Mouse (Mus musculus) neural tube, embryonic 13.5 days (tissue): ENCODE measurements around the gene Ooep. TPM values are rescaled to one million over a fixed set of nuclear protein-coding genes. Genes with fewer than 3 reads are reported as not detected.
A peak's percentile ranks its signal among the peaks of the same experiment; 100 is the strongest.
"Not testable (repeated sequence)": the region's sequence is repeated elsewhere in the genome, so short reads cannot be mapped to it uniquely, and the experiment has no call there.

Experiments
- ATAC-seq: fragments of 200-750 bp; cut with Nextera tagmentation; 2 replicates; pipeline ENCODE4 v1.8.0; 2017; ENCODE audit warnings: low read depth, mild to moderate bottlenecking, moderate TSS enrichment, moderate library complexity
- H3K27ac ChIP-seq: fragments of 300-500 bp; sonication (generic); replicated peaks from 2 replicates; pipeline ENCODE4 v1.5.1; 2015; ENCODE audit warnings: moderate library complexity, mild to moderate bottlenecking, inconsistent platforms
- H3K27me3 ChIP-seq: fragments of 300-500 bp; sonication (generic); 2 replicates; pipeline ENCODE4 v1.6.1; 2015; ENCODE audit warnings: mild to moderate bottlenecking, inconsistent platforms
- H3K36me3 ChIP-seq: fragments of 300-500 bp; sonication (generic); 2 replicates; pipeline ENCODE4 v1.6.1; 2015; ENCODE audit warnings: mild to moderate bottlenecking, inconsistent platforms
- H3K4me1 ChIP-seq: fragments of 300-500 bp; sonication (generic); replicated peaks from 2 replicates; pipeline ENCODE4 v1.6.1; 2015; ENCODE audit warnings: inconsistent platforms
- H3K4me2 ChIP-seq: fragments of 300-500 bp; sonication (generic); 2 replicates; pipeline ENCODE4 v1.6.1; 2015; ENCODE audit warnings: inconsistent platforms, mild to moderate bottlenecking, moderate library complexity
- H3K4me3 ChIP-seq: fragments of 300-500 bp; sonication (generic); 2 replicates; pipeline ENCODE4 v1.5.1; 2015; ENCODE audit warnings: mild to moderate bottlenecking, inconsistent platforms
- H3K9ac ChIP-seq: fragments of 300-500 bp; sonication (generic); 2 replicates; pipeline ENCODE4 v1.6.1; 2015; ENCODE audit warnings: moderate library complexity, mild to moderate bottlenecking, inconsistent platforms
- H3K9me3 ChIP-seq: fragments of 300-500 bp; sonication (generic); 2 replicates; pipeline ENCODE4 v1.6.1; 2016; ENCODE audit warnings: inconsistent platforms
- WGBS: fragments of 180-500 bp; shearing (Covaris S2); methylation state at CpG from one replicate; pipeline ENCODE4 v1.1.7; 2015; 5-methylcytosine and 5-hydroxymethylcytosine counted together
- polyA plus RNA-seq: library from polyadenylated mRNA; unstranded; fragments of >200 nt; fragmentation: Nextera tagmentation; extraction: Ambion mirVana; gene quantifications from 2 replicates; pipeline ENCODE4 v1.2.1, GENCODE M21; 2015

The Ooep gene
- polyA plus RNA-seq, 1 experiment from 2014 or later: 2.6 TPM

GRCm38 (mm10) chr9:78385893-78386292 lies 7.4 kb upstream of the Ooep start:
- Histone ChIP-seq H3K36me3 (no peaks in the 10 kb centered on the region), H3K4me3 (no peak overlapping the region), H3K9ac (no peak overlapping the region), H3K27ac (no peak overlapping the region), H3K27me3 (no peaks in the 10 kb centered on the region), H3K4me2 (no peak overlapping the region), H3K9me3 (no peaks in the 10 kb centered on the region), H3K4me1 (no peaks in the 10 kb centered on the region)
- 50% methylated on average over 3 of the region's 3 CpGs for WGBS
- no peak for ATAC-seq

DNA sequence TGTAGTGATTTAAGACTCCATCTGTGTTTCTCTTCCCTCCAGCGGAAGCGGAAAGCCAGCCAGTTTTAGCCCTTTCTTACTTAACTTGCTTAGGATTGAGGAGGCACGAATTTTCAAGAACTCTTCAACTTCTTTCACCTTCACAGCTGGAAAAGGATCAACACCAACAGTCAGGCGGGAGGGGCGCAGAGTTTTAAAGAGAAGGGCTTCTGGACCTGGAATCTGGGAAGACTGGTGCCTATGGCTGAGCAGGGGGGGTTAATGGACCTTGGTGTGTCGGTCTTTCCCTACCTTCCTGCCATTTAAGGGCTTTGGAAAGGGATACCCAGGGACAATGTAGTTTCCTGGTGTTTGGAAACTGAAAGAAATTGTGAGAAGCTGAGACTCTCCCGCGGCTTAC lies 979 bp downstream of the Ooep start:
- H3K27me3 ChIP-seq: 0 out of 2 replicates have a peak, but pooled peaks cover 10% of the 10 kb centered on the region
- H3K36me3 ChIP-seq: no peaks in the 10 kb centered on the region
- WGBS: 41% methylated on average over 8 of the region's 8 CpGs
- no peak for ATAC-seq
- no peak overlapping the region for H3K27ac ChIP-seq
- peak overlapping the region; percentile 64 for H3K4me2 ChIP-seq
- H3K9ac ChIP-seq: peak overlapping the region; percentile 65; the same call in 1 of the 2 replicates
- H3K4me1 ChIP-seq: peaks cover 13% of the 10 kb centered on the region
- H3K4me3 ChIP-seq: peak overlapping the region; percentile 37
- no peaks in the 10 kb centered on the region for H3K9me3 ChIP-seq

GRCm38 (mm10) chr9:78375486-78375885 lies 3.0 kb downstream of the Ooep start:
- no peak for ATAC-seq
- no peak overlapping the region for H3K27ac ChIP-seq
- peaks cover 13% of the 10 kb centered on the region for H3K4me1 ChIP-seq
- H3K9me3 ChIP-seq: no peaks in the 10 kb centered on the region
- H3K4me3 ChIP-seq: no peak overlapping the region
- no peak overlapping the region for H3K9ac ChIP-seq
- no peak overlapping the region for H3K4me2 ChIP-seq
- WGBS: 81% methylated on average over 4 of the region's 4 CpGs
- no peaks in the 10 kb centered on the region for H3K36me3 ChIP-seq
- H3K27me3 ChIP-seq: 0 out of 2 replicates have a peak, but pooled peaks cover 10% of the 10 kb centered on the region

GRCm38 (mm10) chr9:78374885-78375389 lies 3.6 kb downstream of the Ooep start:
- Histone ChIP-seq H3K4me1 (peaks cover 13% of the 10 kb centered on the region), H3K4me3 (no peak overlapping the region), H3K36me3 (no peaks in the 10 kb centered on the region), H3K27ac (no peak overlapping the region), H3K9ac (no peak overlapping the region), H3K9me3 (no peaks in the 10 kb centered on the region), H3K4me2 (no peak overlapping the region), H3K27me3 (0 out of 2 replicates have a peak, but pooled peaks cover 9% of the 10 kb centered on the region)
- WGBS: 81% methylated on average over 1 of the region's 1 CpGs
- ATAC-seq: no peak

DNA sequence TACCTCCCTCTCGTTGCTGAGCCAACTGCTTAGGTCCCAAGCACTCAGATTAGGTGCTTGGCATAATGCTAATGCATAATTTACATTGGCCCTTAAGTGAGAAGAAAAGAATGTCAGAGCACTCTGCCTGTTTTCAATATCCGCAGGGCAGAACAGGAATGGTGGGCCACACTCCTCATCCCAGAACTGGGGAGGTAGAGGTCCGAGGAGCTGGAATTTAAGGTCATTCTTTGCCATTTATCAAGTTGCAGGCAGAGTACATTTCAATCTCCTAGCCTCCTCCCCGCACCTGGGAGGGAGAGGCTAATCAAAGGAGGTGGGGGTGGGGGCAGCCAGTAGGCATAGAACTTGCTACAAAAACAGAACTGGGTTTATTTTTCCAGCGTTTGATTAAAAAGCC lies 4.1 kb downstream of the Ooep start:
- Histone ChIP-seq H3K4me1 (peaks cover 13% of the 10 kb centered on the region), H3K27ac (no peak overlapping the region), H3K9ac (no peak overlapping the region), H3K9me3 (no peaks in the 10 kb centered on the region), H3K4me2 (no peak overlapping the region), H3K36me3 (no peaks in the 10 kb centered on the region), H3K4me3 (no peak overlapping the region), H3K27me3 (0 out of 2 replicates have a peak, but pooled peaks cover 4% of the 10 kb centered on the region)
- 57% methylated on average over 5 of the region's 5 CpGs for WGBS
- no peak for ATAC-seq

- no peaks in the 10 kb centered on the region for H3K9me3 ChIP-seq
- H3K27ac ChIP-seq: no peak overlapping the region
- H3K9ac ChIP-seq: no peak overlapping the region
- peaks cover 6% of the 10 kb centered on the region for H3K4me1 ChIP-seq
- H3K4me3 ChIP-seq: no peak overlapping the region
- H3K36me3 ChIP-seq: no peaks in the 10 kb centered on the region
- no peak overlapping the region for H3K4me2 ChIP-seq
- no peaks in the 10 kb centered on the region for H3K27me3 ChIP-seq
- WGBS: 87% methylated on average over 10 of the region's 10 CpGs
- no peak for ATAC-seq
Measured at GRCm38 (mm10) chr9:78372827-78373504, 5.6 kb downstream of the Ooep start.

GRCm38 (mm10) chr9:78371441-78371840 lies 7.1 kb downstream of the Ooep start:
- WGBS: 94% methylated on average over 3 of the region's 3 CpGs

GRCm38 (mm10) chr9:78369786-78370185 lies 8.7 kb downstream of the Ooep start:
- no peak overlapping the region for H3K27ac ChIP-seq
- H3K4me2 ChIP-seq: no peak overlapping the region
- no peak overlapping the region for H3K4me3 ChIP-seq
- 90% methylated on average over 7 of the region's 7 CpGs for WGBS
- H3K9ac ChIP-seq: no peak overlapping the region
- H3K9me3 ChIP-seq: no peaks in the 10 kb centered on the region
- H3K27me3 ChIP-seq: no peaks in the 10 kb centered on the region
- no peak for ATAC-seq
- no peaks in the 10 kb centered on the region for H3K36me3 ChIP-seq
- H3K4me1 ChIP-seq: no peaks in the 10 kb centered on the region

More at GRCm38 (mm10) chr9:78371441-78371840, 7.1 kb downstream of the Ooep start:
- Histone ChIP-seq H3K36me3 (no peaks in the 10 kb centered on the region), H3K4me1 (no peaks in the 10 kb centered on the region), H3K4me3 (no peak overlapping the region), H3K9me3 (no peaks in the 10 kb centered on the region), H3K9ac (no peak overlapping the region), H3K4me2 (no peak overlapping the region), H3K27ac (no peak overlapping the region), H3K27me3 (no peaks in the 10 kb centered on the region)
- ATAC-seq: no peak

DNA sequence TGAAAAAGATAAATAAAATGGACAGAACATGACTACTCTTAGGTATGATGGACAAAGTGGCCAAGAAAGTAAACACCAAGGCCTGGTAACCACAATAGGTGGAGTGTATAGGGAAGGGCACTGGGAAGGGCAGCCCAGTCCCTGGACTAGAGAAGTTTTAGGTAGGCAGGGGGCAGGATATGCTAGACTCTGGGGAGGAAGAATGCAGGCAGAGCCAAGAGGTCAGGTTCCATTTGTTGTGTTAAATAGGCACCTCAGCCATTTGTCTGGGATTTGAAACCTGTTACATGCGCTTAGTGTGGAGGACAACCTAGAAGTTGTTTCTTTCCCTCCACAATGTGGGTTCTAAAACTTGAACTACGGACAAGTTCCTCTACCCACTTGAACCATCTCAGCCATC lies 9.2 kb downstream of the Ooep start:
- no peak overlapping the region for H3K4me2 ChIP-seq
- no peak overlapping the region for H3K4me3 ChIP-seq
- no peak overlapping the region for H3K27ac ChIP-seq
- no peaks in the 10 kb centered on the region for H3K36me3 ChIP-seq
- no peaks in the 10 kb centered on the region for H3K27me3 ChIP-seq
- no peaks in the 10 kb centered on the region for H3K4me1 ChIP-seq
- no peaks in the 10 kb centered on the region for H3K9me3 ChIP-seq
- WGBS: 89% methylated on average over 2 of the region's 2 CpGs
- H3K9ac ChIP-seq: no peak overlapping the region
- ATAC-seq: no peak

DNA sequence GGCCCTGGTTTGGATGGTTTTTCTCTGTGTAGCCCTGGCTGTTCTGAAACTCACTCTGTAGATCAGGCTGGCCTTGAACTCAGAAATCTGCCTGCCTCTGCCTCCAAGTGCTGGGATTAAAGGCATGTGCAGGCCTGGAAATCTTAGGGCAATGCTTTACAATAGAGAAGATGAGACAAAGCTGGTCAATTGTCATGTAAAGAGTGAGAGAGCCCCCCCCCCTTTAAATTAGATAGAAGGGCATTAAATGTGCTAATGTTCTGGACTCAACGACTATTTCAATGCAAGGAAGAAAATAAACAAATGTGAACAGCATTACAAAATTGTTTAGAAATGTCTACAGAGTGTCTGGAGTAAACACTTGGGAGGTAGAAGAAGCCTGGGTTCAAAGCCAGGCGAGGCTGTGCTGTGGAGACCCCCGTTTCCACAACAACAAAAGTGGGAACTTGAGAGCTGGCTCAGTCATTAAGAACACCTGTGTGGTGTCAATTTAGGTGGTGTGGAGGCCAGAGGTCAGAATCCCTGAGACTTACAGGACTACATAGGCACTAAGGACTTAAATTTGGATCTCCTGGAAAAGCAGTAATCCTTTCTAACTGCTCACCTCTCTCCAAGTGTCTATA lies 9.7 kb downstream of the Ooep start:
- ATAC-seq: no peak
- no peaks in the 10 kb centered on the region for H3K36me3 ChIP-seq
- no peaks in the 10 kb centered on the region for H3K4me1 ChIP-seq
- no peak overlapping the region for H3K27ac ChIP-seq
- WGBS: 84% methylated on average over 3 of the region's 3 CpGs
- H3K27me3 ChIP-seq: no peaks in the 10 kb centered on the region
- H3K9me3 ChIP-seq: no peaks in the 10 kb centered on the region
- no peak overlapping the region for H3K4me3 ChIP-seq
- no peak overlapping the region for H3K9ac ChIP-seq
- no peak overlapping the region for H3K4me2 ChIP-seq

GRCm38 (mm10) chr9:78367959-78368358 lies 10.6 kb downstream of the Ooep start, which contains the start of gene Dppa5a:
TSS of gene Dppa5a (minus strand) at chr9:78368177.
- not testable (repeated sequence) for H3K27me3 ChIP-seq, H3K27ac ChIP-seq, H3K4me2 ChIP-seq, H3K36me3 ChIP-seq, H3K4me1 ChIP-seq, ATAC-seq, H3K9me3 ChIP-seq, H3K9ac ChIP-seq, H3K4me3 ChIP-seq
- WGBS: 89% methylated on average over 16 of the region's 16 CpGs

GRCm38 (mm10) chr9:78365850-78366544 lies 12.5 kb downstream of the Ooep start:
- WGBS: 81% methylated on average over 13 of the region's 13 CpGs

More at GRCm38 (mm10) chr9:78365850-78366544, 12.5 kb downstream of the Ooep start:
- ATAC-seq: no peak
- Histone ChIP-seq H3K4me3 (no peak overlapping the region), H3K4me1 (no peaks in the 10 kb centered on the region), H3K9ac (no peak overlapping the region), H3K27ac (no peak overlapping the region), H3K36me3 (no peaks in the 10 kb centered on the region), H3K27me3 (no peaks in the 10 kb centered on the region), H3K9me3 (no peaks in the 10 kb centered on the region), H3K4me2 (no peak overlapping the region)
